Comparison of ENCODE assay signal across 29 mouse cellular contexts in the genomic region with DNA sequence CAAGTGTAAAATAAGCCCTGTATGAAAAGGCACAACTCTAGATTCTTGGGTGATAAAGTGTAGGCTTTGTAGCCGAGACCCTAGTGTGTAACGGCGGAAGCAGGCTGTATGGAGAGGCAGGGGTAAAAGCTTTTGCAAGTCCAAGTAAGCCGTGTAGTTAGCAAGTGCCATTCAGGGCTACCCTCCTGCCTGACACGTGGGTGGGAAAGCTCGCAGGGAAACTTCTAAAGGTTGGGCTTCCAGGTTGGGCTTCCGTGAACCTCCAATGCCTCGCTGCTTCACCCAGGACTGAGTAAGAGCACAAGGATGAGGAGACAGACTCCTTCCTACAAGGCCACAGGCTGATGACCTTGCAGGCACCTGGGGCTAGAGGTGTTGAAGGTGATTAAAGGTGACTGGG. TPM values are rescaled to one million over a fixed set of nuclear protein-coding genes. Genes with fewer than 3 reads are reported as not detected.
A peak's percentile ranks its signal among the peaks of the same experiment; 100 is the strongest.
DNase-seq lines count a peak whose midpoint lies in the region; ATAC-seq and TF ChIP-seq lines count a peak whose summit lies in the region.
"Had no signal": no experiment of that assay in that cellular context is flagged by ENCODE, and none has a peak within 500 bp of the region (broad histone marks: within the 10 kb centered on the region; RNA-seq: fewer than 3 reads in every experiment).

No protein-coding gene starts in this region.

- no peak overlapping the region for H3K4me3 ChIP-seq in kidney, adult 2 months (ENCODE audit: insufficient read depth, low read depth, low read length)
- no peak overlapping the region for H3K4me3 ChIP-seq in kidney, embryonic 14.5 days (ENCODE audit: low read length)
- H3K4me3 ChIP-seq in stomach, embryonic 16.5 days (replicated peaks; ENCODE audit: low read length) = no peak overlapping the region
- no peak overlapping the region for H3K4me3 ChIP-seq in stomach, postnatal 0 days (ENCODE audit: low read depth, low read length)
- peak overlapping the region; percentile 25 for H3K4me3 ChIP-seq in small intestine, adult 2 months (ENCODE audit: low read depth, low read length)
- H3K4me3 ChIP-seq: forebrain, embryonic 12.5 days; heart, embryonic 12.5 days; limb, embryonic 15.5 days; neural tube, embryonic 15.5 days had no signal

- peaks cover 11% of the 10 kb centered on the region; the same call in 1 of the 2 replicates for H3K4me1 ChIP-seq in kidney, adult 2 months (ENCODE audit: control insufficient read depth, insufficient read depth, low read length)
- H3K4me1 ChIP-seq in kidney, embryonic 14.5 days (ENCODE audit: control insufficient read depth, insufficient read depth, low read length) = peaks cover 7% of the 10 kb centered on the region; the same call in 1 of the 2 replicates
- H3K4me1 ChIP-seq in stomach, embryonic 16.5 days (ENCODE audit: control insufficient read depth, insufficient read depth, low read length) = peaks cover 4% of the 10 kb centered on the region; the same call in 1 of the 2 replicates
- no peaks in the 10 kb centered on the region for H3K4me1 ChIP-seq in stomach, postnatal 0 days (replicated peaks; ENCODE audit: control insufficient read depth, insufficient read depth)
- H3K4me1 ChIP-seq in small intestine, adult 2 months (ENCODE audit: control insufficient read depth, insufficient read depth, insufficient read length, low read length) = peaks cover 18% of the 10 kb centered on the region; the same call in 1 of the 2 replicates

- no peak for TF ChIP-seq CTCF in kidney, adult 2 months (conservative IDR thresholded peaks at IDR 0.05; ENCODE audit: insufficient read depth, insufficient read length, low read depth, low read length)
- no peak for TF ChIP-seq CTCF in stomach, postnatal 0 days (IDR thresholded peaks at IDR 0.05; ENCODE audit: low read depth)
- TF ChIP-seq CTCF in small intestine, adult 2 months (IDR thresholded peaks at IDR 0.05; ENCODE audit: extremely low read depth, insufficient read length, insufficient replicate concordance, low read depth, low read length) = no peak

- H3K9ac ChIP-seq in kidney, embryonic 14.5 days (ENCODE audit: low read depth, low read length) = no peak overlapping the region
- 0 out of 2 replicates have a peak overlapping the region, but pooled peaks have one; percentile 26 for H3K9ac ChIP-seq in stomach, embryonic 16.5 days (ENCODE audit: low read length)
- no peak overlapping the region for H3K9ac ChIP-seq in stomach, postnatal 0 days (ENCODE audit: low read length)
- H3K9ac ChIP-seq: forebrain, embryonic 12.5 days; heart, embryonic 12.5 days; limb, embryonic 15.5 days; neural tube, embryonic 15.5 days had no signal

- TF ChIP-seq POLR2A in kidney, adult 2 months (IDR thresholded peaks at IDR 0.05; ENCODE audit: low read depth, low read length) = no peak
- no peak for TF ChIP-seq POLR2A in small intestine, adult 2 months (IDR thresholded peaks at IDR 0.05; ENCODE audit: low read depth, low read length)

- DNase-seq in embryo, embryonic 10 days (ENCODE audit: low spot score) = peak; percentile 12
- no peak for DNase-seq in embryo, embryonic 9.5 days (ENCODE audit: extremely low spot score)
- DNase-seq in kidney, adult 2 months = peak; percentile 30
- no peak for DNase-seq in stomach, postnatal 0 days (ENCODE audit: low spot score)
- DNase-seq: adrenal gland, postnatal 25 days; cerebellum, adult 9-10 months; heart, postnatal 10 days; layer of hippocampus, postnatal 36 days; lung, postnatal 10 days; thymus, postnatal 14 days had no signal

- H3K36me3 ChIP-seq in kidney, adult 2 months (ENCODE audit: control insufficient read depth, insufficient read depth, low read length) = no peaks in the 10 kb centered on the region
- H3K36me3 ChIP-seq in kidney, embryonic 14.5 days (ENCODE audit: control insufficient read depth, insufficient read depth, low read length) = peaks cover 8% of the 10 kb centered on the region; the same call in 1 of the 2 replicates
- no peaks in the 10 kb centered on the region for H3K36me3 ChIP-seq in stomach, embryonic 16.5 days (ENCODE audit: control insufficient read depth, insufficient read depth, low read length)
- no peaks in the 10 kb centered on the region for H3K36me3 ChIP-seq in stomach, postnatal 0 days (ENCODE audit: control insufficient read depth, insufficient read depth, low read length)
- peaks cover 6% of the 10 kb centered on the region for H3K36me3 ChIP-seq in small intestine, adult 2 months (ENCODE audit: control insufficient read depth, insufficient read depth, low read length)
- H3K36me3 ChIP-seq: neural tube, embryonic 15.5 days had no signal

- ATAC-seq in kidney, embryonic 14.5 days (ENCODE audit: low FRiP score, low TSS enrichment) = no peak
- no peak for ATAC-seq in stomach, embryonic 16.5 days (ENCODE audit: insufficient read depth, low FRiP score)
- no peak for ATAC-seq in stomach, postnatal 0 days (ENCODE audit: low FRiP score, low TSS enrichment)
- ATAC-seq in erythroid progenitor cell, adult 5-6 weeks (replicated peaks; ENCODE audit: low FRiP score, poor library complexity, severe bottlenecking) = no peak

- no peaks in the 10 kb centered on the region for H3K9me3 ChIP-seq in kidney, embryonic 14.5 days (ENCODE audit: control insufficient read depth, low read length)
- H3K9me3 ChIP-seq in stomach, embryonic 16.5 days (replicated peaks; ENCODE audit: control insufficient read depth, low read length) = no peaks in the 10 kb centered on the region
- no peaks in the 10 kb centered on the region for H3K9me3 ChIP-seq in stomach, postnatal 0 days (ENCODE audit: control insufficient read depth, low read length)
- H3K9me3 ChIP-seq: forebrain, embryonic 12.5 days; heart, embryonic 12.5 days; limb, embryonic 15.5 days; midbrain, embryonic 10.5 days; neural tube, embryonic 15.5 days had no signal

- WGBS in kidney, adult 2 months = 76% methylated on average over 8 of the region's 8 CpGs
- 65% methylated on average over 8 of the region's 8 CpGs for WGBS in kidney, embryonic 14.5 days
- 71% methylated on average over 8 of the region's 8 CpGs for WGBS in stomach, embryonic 16.5 days
- 75% methylated on average over 8 of the region's 8 CpGs for WGBS in stomach, postnatal 0 days
- 64% methylated on average over 8 of the region's 8 CpGs for WGBS in small intestine, adult 2 months

- no peak overlapping the region for H3K27ac ChIP-seq in kidney, adult 2 months (ENCODE audit: insufficient read depth, low read depth, low read length)
- H3K27ac ChIP-seq in kidney, embryonic 14.5 days (ENCODE audit: low read depth, low read length) = no peak overlapping the region
- no peak overlapping the region for H3K27ac ChIP-seq in stomach, embryonic 16.5 days (ENCODE audit: low read length)
- H3K27ac ChIP-seq in stomach, postnatal 0 days (replicated peaks) = no peak overlapping the region
- H3K27ac ChIP-seq in small intestine, adult 2 months (ENCODE audit: insufficient read depth, low read depth, low read length) = peak overlapping the region; percentile 96
- H3K27ac ChIP-seq: forebrain, embryonic 12.5 days; hindbrain, postnatal 0 days; midbrain, embryonic 10.5 days; neural tube, embryonic 15.5 days had no signal

- no peak overlapping the region for H3K4me2 ChIP-seq in kidney, embryonic 14.5 days (replicated peaks; ENCODE audit: low read depth, low read length)
- no peak overlapping the region for H3K4me2 ChIP-seq in stomach, embryonic 16.5 days (ENCODE audit: low read depth, low read length)
- no peak overlapping the region for H3K4me2 ChIP-seq in stomach, postnatal 0 days (replicated peaks; ENCODE audit: low read depth)
- H3K4me2 ChIP-seq: forebrain, embryonic 12.5 days had no signal

- no peak for TF ChIP-seq EP300 in stomach, postnatal 0 days (optimal IDR thresholded peaks at IDR 0.05)

- H3K27me3 ChIP-seq in kidney, adult 2 months (replicated peaks; ENCODE audit: control insufficient read depth, insufficient read depth, low read length) = no peaks in the 10 kb centered on the region
- no peaks in the 10 kb centered on the region for H3K27me3 ChIP-seq in kidney, embryonic 14.5 days (ENCODE audit: control insufficient read depth, insufficient read depth, low read length)
- H3K27me3 ChIP-seq in stomach, embryonic 16.5 days (ENCODE audit: control insufficient read depth, insufficient read depth, low read length) = no peaks in the 10 kb centered on the region
- no peaks in the 10 kb centered on the region for H3K27me3 ChIP-seq in stomach, postnatal 0 days (ENCODE audit: control insufficient read depth, insufficient read depth, low read length)
- H3K27me3 ChIP-seq in small intestine, adult 2 months (ENCODE audit: control insufficient read depth, insufficient read depth, low read length) = no peaks in the 10 kb centered on the region
- H3K27me3 ChIP-seq: forebrain, embryonic 12.5 days; heart, embryonic 12.5 days; limb, embryonic 15.5 days had no signal

RNA-seq across cellular contexts. Expression of gene Net1, which starts 23.5 kb away (rescaled TPM):
- polyA plus RNA-seq in kidney, adult 2 months (2012; rRNA removed) = 32.7 and 39.9 TPM in 2 replicates
- 28.5 and 43.9 TPM in 2 replicates for polyA plus RNA-seq in kidney, embryonic 14.5 days (2014; fragmentation: Nextera tagmentation; extraction: Ambion mirVana)
- 110 and 113 TPM in 2 replicates for polyA plus RNA-seq in stomach, embryonic 16.5 days (2015; fragmentation: Nextera tagmentation; extraction: Ambion mirVana)
- 54.6 and 59.1 TPM in 2 replicates for polyA plus RNA-seq in stomach, postnatal 0 days (2015; fragmentation: Nextera tagmentation; extraction: Ambion mirVana)
- polyA plus RNA-seq in small intestine, adult 2 months (2012; rRNA removed) = 16.8 and 64.6 TPM in 2 replicates
- total RNA-seq in erythroid progenitor cell, adult 5-6 weeks (2015; ENCODE audit: low replicate concordance) = 133 and 156 TPM in 2 replicates
- total RNA-seq in erythroid progenitor cell, adult 5-6 weeks (2017; ENCODE audit: low replicate concordance) = 193 and 201 TPM in 2 replicates

RNA-seq across cellular contexts. Expression of gene Tubal3, which starts 23.5 kb away (rescaled TPM):
- not detected in 2 replicates for polyA plus RNA-seq in kidney, adult 2 months (2012; rRNA removed)
- polyA plus RNA-seq in kidney, embryonic 14.5 days (2014; fragmentation: Nextera tagmentation; extraction: Ambion mirVana) = not detected in 2 replicates
- polyA plus RNA-seq in stomach, embryonic 16.5 days (2015; fragmentation: Nextera tagmentation; extraction: Ambion mirVana) = 3.8 and 3.9 TPM in 2 replicates
- not detected in 2 replicates for polyA plus RNA-seq in stomach, postnatal 0 days (2015; fragmentation: Nextera tagmentation; extraction: Ambion mirVana)
- 18.3 and 52.6 TPM in 2 replicates for polyA plus RNA-seq in small intestine, adult 2 months (2012; rRNA removed)
- not detected in 2 replicates for total RNA-seq in erythroid progenitor cell, adult 5-6 weeks (2015; ENCODE audit: low replicate concordance)
- not detected in 2 replicates for total RNA-seq in erythroid progenitor cell, adult 5-6 weeks (2017; ENCODE audit: low replicate concordance)
- total RNA-seq: adrenal gland, postnatal 25 days; common myeloid progenitor, adult 5-6 weeks; gastrocnemius, adult 8-10 months; heart, postnatal 10 days; hindbrain, postnatal 0 days; layer of hippocampus, adult 8-10 months; layer of hippocampus, postnatal 36 days; left cerebral cortex, postnatal 10 days had no signal
- polyA plus RNA-seq: brain, embryonic 14.5 days; embryonic facial prominence, embryonic 11.5 days; forebrain, embryonic 12.5 days; gonadal fat pad, adult 2 months; heart, embryonic 12.5 days; hindbrain, embryonic 11.5 days; hindbrain, postnatal 0 days; limb, embryonic 15.5 days; midbrain, embryonic 10.5 days; neural tube, embryonic 15.5 days had no signal

RNA-seq across cellular contexts. Expression of gene Calm5, which starts 40.6 kb away (rescaled TPM):
- polyA plus RNA-seq in kidney, adult 2 months (2012; rRNA removed) = not detected in 2 replicates
- polyA plus RNA-seq in kidney, embryonic 14.5 days (2014; fragmentation: Nextera tagmentation; extraction: Ambion mirVana) = not detected in 2 replicates
- polyA plus RNA-seq in stomach, embryonic 16.5 days (2015; fragmentation: Nextera tagmentation; extraction: Ambion mirVana) = not detected in 2 replicates
- polyA plus RNA-seq in stomach, postnatal 0 days (2015; fragmentation: Nextera tagmentation; extraction: Ambion mirVana) = 0.18 TPM in 1 of 2 replicates, not detected in the other
- not detected in 2 replicates for polyA plus RNA-seq in small intestine, adult 2 months (2012; rRNA removed)
- total RNA-seq in erythroid progenitor cell, adult 5-6 weeks (2015; ENCODE audit: low replicate concordance) = not detected in 2 replicates
- not detected in 2 replicates for total RNA-seq in erythroid progenitor cell, adult 5-6 weeks (2017; ENCODE audit: low replicate concordance)
- total RNA-seq: adrenal gland, postnatal 25 days; common myeloid progenitor, adult 5-6 weeks; gastrocnemius, adult 8-10 months; heart, postnatal 10 days; hindbrain, postnatal 0 days; layer of hippocampus, adult 8-10 months; layer of hippocampus, postnatal 36 days; left cerebral cortex, postnatal 10 days had no signal
- polyA plus RNA-seq: brain, embryonic 14.5 days; embryonic facial prominence, embryonic 11.5 days; forebrain, embryonic 12.5 days; gonadal fat pad, adult 2 months; heart, embryonic 12.5 days; hindbrain, embryonic 11.5 days; hindbrain, postnatal 0 days; liver, embryonic 16.5 days; midbrain, embryonic 10.5 days; neural tube, embryonic 15.5 days had no signal

RNA-seq across cellular contexts. Expression of gene Ucn3, which starts 50.6 kb away (rescaled TPM):
- polyA plus RNA-seq in kidney, adult 2 months (2012; rRNA removed) = not detected in 2 replicates
- polyA plus RNA-seq in kidney, embryonic 14.5 days (2014; fragmentation: Nextera tagmentation; extraction: Ambion mirVana) = not detected in 2 replicates
- polyA plus RNA-seq in stomach, embryonic 16.5 days (2015; fragmentation: Nextera tagmentation; extraction: Ambion mirVana) = 0.20 TPM in 1 of 2 replicates, not detected in the other
- polyA plus RNA-seq in stomach, postnatal 0 days (2015; fragmentation: Nextera tagmentation; extraction: Ambion mirVana) = not detected in 2 replicates
- 1.2 and 1.3 TPM in 2 replicates for polyA plus RNA-seq in small intestine, adult 2 months (2012; rRNA removed)
- total RNA-seq in erythroid progenitor cell, adult 5-6 weeks (2015; ENCODE audit: low replicate concordance) = not detected in 2 replicates
- total RNA-seq in erythroid progenitor cell, adult 5-6 weeks (2017; ENCODE audit: low replicate concordance) = not detected in 2 replicates
- total RNA-seq: adrenal gland, postnatal 25 days; common myeloid progenitor, adult 5-6 weeks; gastrocnemius, adult 8-10 months; heart, postnatal 10 days; hindbrain, postnatal 0 days; layer of hippocampus, adult 8-10 months; layer of hippocampus, postnatal 36 days; left cerebral cortex, postnatal 10 days had no signal
- polyA plus RNA-seq: embryonic facial prominence, embryonic 11.5 days; forebrain, embryonic 12.5 days; gonadal fat pad, adult 2 months; heart, embryonic 12.5 days; hindbrain, embryonic 11.5 days; limb, embryonic 15.5 days; liver, embryonic 16.5 days; midbrain, embryonic 10.5 days; neural tube, embryonic 15.5 days had no signal

RNA-seq across cellular contexts. Expression of gene Calm4, which starts 57.0 kb away (rescaled TPM):
- not detected in 2 replicates for polyA plus RNA-seq in kidney, adult 2 months (2012; rRNA removed)
- polyA plus RNA-seq in kidney, embryonic 14.5 days (2014; fragmentation: Nextera tagmentation; extraction: Ambion mirVana) = not detected in 2 replicates
- polyA plus RNA-seq in stomach, embryonic 16.5 days (2015; fragmentation: Nextera tagmentation; extraction: Ambion mirVana) = 1.9 and 2.1 TPM in 2 replicates
- 280 and 324 TPM in 2 replicates for polyA plus RNA-seq in stomach, postnatal 0 days (2015; fragmentation: Nextera tagmentation; extraction: Ambion mirVana)
- polyA plus RNA-seq in small intestine, adult 2 months (2012; rRNA removed) = not detected in 2 replicates
- total RNA-seq in erythroid progenitor cell, adult 5-6 weeks (2015; ENCODE audit: low replicate concordance) = not detected in 2 replicates
- total RNA-seq in erythroid progenitor cell, adult 5-6 weeks (2017; ENCODE audit: low replicate concordance) = not detected in 2 replicates
- total RNA-seq: adrenal gland, postnatal 25 days; heart, postnatal 10 days; hindbrain, postnatal 0 days; layer of hippocampus, adult 8-10 months; layer of hippocampus, postnatal 36 days; left cerebral cortex, postnatal 10 days had no signal
- polyA plus RNA-seq: embryonic facial prominence, embryonic 11.5 days; forebrain, embryonic 12.5 days; gonadal fat pad, adult 2 months; heart, embryonic 12.5 days; hindbrain, embryonic 11.5 days; liver, embryonic 16.5 days; midbrain, embryonic 10.5 days had no signal

Comparison
In these comparisons a context has a peak if more than half of its experiments do, and no peak if none do; other contexts are left out.
1. DNase-seq: peak in embryo, embryonic 10 days (single experiment) and kidney, adult 2 months (single experiment); none in embryo, embryonic 9.5 days (single experiment) and stomach, postnatal 0 days (single experiment).